Mouse (Mus musculus) hindbrain, postnatal 0 days (tissue): ENCODE results near the gene Cracr2b. TPM values are rescaled to one million over a fixed set of nuclear protein-coding genes. Genes with fewer than 3 reads are reported as not detected.

Experiments used
- ATAC-seq: fragments of 200-750 bp; cut with Nextera tagmentation; 2 replicates; pipeline ENCODE4 v1.8.0; 2017; ENCODE audit warnings: mild to moderate bottlenecking, moderate TSS enrichment, moderate library complexity
- DNase-seq: peaks from one replicate; pipeline ENCODE4 v3.0.0-alpha.2; 2015; ENCODE audit warnings: low spot score
- H3K27ac ChIP-seq: fragments of 300-500 bp; sonication (generic); 2 replicates; pipeline ENCODE4 v1.5.1; 2014; ENCODE audit warnings: mild to moderate bottlenecking
- H3K27me3 ChIP-seq: fragments of 300-500 bp; sonication (generic); 2 replicates; pipeline ENCODE4 v1.6.1; 2014; ENCODE audit warnings: low read length, mixed read lengths; ENCODE audit not compliant: insufficient read depth
- H3K36me3 ChIP-seq: fragments of 300-500 bp; sonication (generic); 2 replicates; pipeline ENCODE4 v1.6.1; 2014; ENCODE audit warnings: low read length, mixed read lengths; ENCODE audit not compliant: insufficient read depth
- H3K4me1 ChIP-seq: fragments of 300-500 bp; sonication (generic); 2 replicates; pipeline ENCODE4 v1.6.1; 2014; ENCODE audit warnings: antibody characterized with exemption, low read length, mixed read lengths; ENCODE audit not compliant: insufficient read depth
- H3K4me2 ChIP-seq: fragments of 300-500 bp; sonication (generic); 2 replicates; pipeline ENCODE4 v1.6.1; 2014; ENCODE audit warnings: low read depth, mild to moderate bottlenecking, low read length, moderate library complexity, mixed read lengths
- H3K4me3 ChIP-seq: fragments of 300-500 bp; sonication (generic); 2 replicates; pipeline ENCODE4 v1.5.1; 2014; ENCODE audit warnings: low read length
- H3K9ac ChIP-seq: fragments of 300-500 bp; sonication (generic); replicated peaks from 2 replicates; pipeline ENCODE4 v1.6.1; 2014; ENCODE audit warnings: mild to moderate bottlenecking, low read length, moderate library complexity, mixed read lengths
- H3K9me3 ChIP-seq: fragments of 300-500 bp; sonication (generic); 2 replicates; pipeline ENCODE4 v1.6.1; 2016; ENCODE audit warnings: low read length, mixed read lengths
- CTCF ChIP-seq: IDR thresholded peaks from 2 replicates; pipeline ENCODE4 v1.5.1; 2016; ENCODE audit warnings: antibody characterized with exemption, control low read depth, low read depth
- WGBS: fragments of 180-500 bp; shearing (Covaris S2); extraction: QIAGEN DNeasy Blood & Tissue Kit; methylation state at CpG from one replicate; pipeline ENCODE4 v1.1.7; 2014; 5-methylcytosine and 5-hydroxymethylcytosine counted together
- polyA plus RNA-seq: library from polyadenylated mRNA; unstranded; fragments of >200 nt; fragmentation: Nextera tagmentation; extraction: Ambion mirVana; gene quantifications from 2 replicates; pipeline ENCODE4 v1.2.1, GENCODE M21; 2015
- total RNA-seq: library from RNA; depleted of rRNA; stranded (reverse); fragments of >200 nt; gene quantifications from 2 replicates; pipeline ENCODE4 v1.2.3, GENCODE M21; 2014

Gene Cracr2b
- total and polyA plus RNA-seq, 2 experiments from 2014 or later: 5.0 to 9.1 TPM

GRCm38 (mm10) chr7:141468164-141468521, 7.2 kb downstream of the Cracr2b start:
- DNase-seq: no peak
- ATAC-seq: no peak
- no peaks in the 10 kb centered on the region for H3K9me3 ChIP-seq
- no peak for TF ChIP-seq CTCF
- H3K4me2 ChIP-seq: peak overlapping the region; percentile 74
- H3K4me1 ChIP-seq: peaks cover 20% of the 10 kb centered on the region; the same call in 1 of the 2 replicates
- peak overlapping the region; percentile 55 for H3K4me3 ChIP-seq
- peaks cover 18% of the 10 kb centered on the region for H3K27me3 ChIP-seq
- peaks cover 12% of the 10 kb centered on the region for H3K36me3 ChIP-seq
- 22% methylated on average over 5 of the region's 5 CpGs for WGBS
- peak overlapping the region; percentile 69 for H3K9ac ChIP-seq
- peak overlapping the region; percentile 86 for H3K27ac ChIP-seq

GRCm38 (mm10) chr7:141468522-141469211, 7.8 kb downstream of the Cracr2b start:
- DNase-seq (peak; percentile 81), ATAC-seq (peak; percentile 73)
- Histone ChIP-seq H3K4me3 (peak overlapping the region; percentile 55), H3K4me1 (peaks cover 23% of the 10 kb centered on the region), H3K27ac (peak overlapping the region; percentile 86), H3K9me3 (no peaks in the 10 kb centered on the region), H3K4me2 (peak overlapping the region; percentile 74), H3K9ac (peak overlapping the region; percentile 69), H3K27me3 (peaks cover 13% of the 10 kb centered on the region), H3K36me3 (peaks cover 12% of the 10 kb centered on the region)
- WGBS: 11% methylated on average over 8 of the region's 8 CpGs
- peak; percentile 66 for TF ChIP-seq CTCF

DNA sequence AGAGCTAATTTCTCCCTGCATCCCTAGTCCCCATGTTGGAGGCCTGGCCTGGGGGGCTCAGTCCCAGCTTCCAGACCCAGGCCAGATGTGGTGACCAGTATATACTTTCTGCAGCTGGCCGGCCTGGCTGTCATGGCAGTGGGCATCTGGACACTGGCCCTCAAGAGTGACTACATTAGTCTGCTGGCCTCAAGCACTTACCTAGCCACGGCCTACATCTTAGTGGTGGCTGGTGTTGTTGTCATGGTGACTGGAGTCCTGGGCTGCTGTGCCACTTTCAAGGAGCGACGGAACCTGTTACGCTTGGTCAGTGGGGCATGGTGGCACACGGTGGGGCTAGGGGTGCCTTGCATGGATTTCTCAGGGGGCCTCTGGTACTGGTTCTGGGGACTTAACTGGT, 8.5 kb downstream of the Cracr2b start:
- TF ChIP-seq CTCF: no peak
- Histone ChIP-seq H3K4me3 (peak overlapping the region; percentile 15), H3K9me3 (no peaks in the 10 kb centered on the region), H3K36me3 (peaks cover 12% of the 10 kb centered on the region), H3K4me1 (peaks cover 30% of the 10 kb centered on the region), H3K27ac (peak overlapping the region; percentile 86; the same call in 1 of the 2 replicates), H3K9ac (peak overlapping the region; percentile 69; the same call in 1 of the 2 replicates), H3K27me3 (0 out of 2 replicates have a peak, but pooled peaks cover 8% of the 10 kb centered on the region), H3K4me2 (peak overlapping the region; percentile 74)
- WGBS: 55% methylated on average over 6 of the region's 6 CpGs
- ATAC-seq: no peak
- DNase-seq: no peak

- Histone ChIP-seq H3K4me3 (no peak overlapping the region), H3K9ac (no peak overlapping the region)
- TF ChIP-seq CTCF: no peak
These were observed 9.2 kb downstream of the Cracr2b start for GRCm38 (mm10) chr7:141469901-141470636.

DNA sequence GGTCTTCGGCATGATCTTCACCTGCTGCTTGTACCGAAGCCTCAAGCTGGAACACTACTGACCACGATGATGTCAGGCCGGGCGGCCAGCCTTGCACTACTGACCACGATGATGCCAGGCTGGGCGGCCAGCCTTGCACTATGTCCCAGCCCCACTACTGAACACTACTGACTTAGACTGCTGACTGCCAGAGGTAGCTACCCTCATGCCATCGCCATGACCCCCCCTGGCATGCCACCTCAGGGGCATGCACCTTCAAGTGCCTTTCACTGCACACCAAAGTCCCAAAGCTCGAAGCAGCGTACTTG, 9.7 kb downstream of the Cracr2b start:
- Histone ChIP-seq H3K27ac (no peak overlapping the region), H3K36me3 (peaks cover 12% of the 10 kb centered on the region), H3K4me2 (no peak overlapping the region), H3K9me3 (no peaks in the 10 kb centered on the region), H3K4me3 (no peak overlapping the region), H3K27me3 (0 out of 2 replicates have a peak, but pooled peaks cover 1% of the 10 kb centered on the region), H3K9ac (no peak overlapping the region), H3K4me1 (peaks cover 30% of the 10 kb centered on the region)
- no peak for TF ChIP-seq CTCF
- no peak for ATAC-seq
- no peak for DNase-seq
- 89% methylated on average over 10 of the region's 10 CpGs for WGBS

More at GRCm38 (mm10) chr7:141469901-141470636, 9.2 kb downstream of the Cracr2b start:
- 0 out of 2 replicates have a peak, but pooled peaks cover 6% of the 10 kb centered on the region for H3K27me3 ChIP-seq
- no peak for DNase-seq
- H3K4me1 ChIP-seq: peaks cover 30% of the 10 kb centered on the region
- H3K36me3 ChIP-seq: peaks cover 12% of the 10 kb centered on the region
- H3K27ac ChIP-seq: no peak overlapping the region
- ATAC-seq: no peak
- H3K9me3 ChIP-seq: no peaks in the 10 kb centered on the region
- WGBS: 88% methylated on average over 18 of the region's 18 CpGs
- peak overlapping the region; percentile 74; the same call in 1 of the 2 replicates for H3K4me2 ChIP-seq

GRCm38 (mm10) chr7:141471236-141471635, 10.3 kb downstream of the Cracr2b start:
- H3K9ac ChIP-seq: no peak overlapping the region
- peaks cover 12% of the 10 kb centered on the region for H3K36me3 ChIP-seq
- H3K27ac ChIP-seq: no peak overlapping the region
- no peaks in the 10 kb centered on the region for H3K27me3 ChIP-seq
- H3K4me3 ChIP-seq: no peak overlapping the region
- no peak overlapping the region for H3K4me2 ChIP-seq
- peaks cover 34% of the 10 kb centered on the region for H3K4me1 ChIP-seq
- WGBS: 83% methylated on average over 1 of the region's 1 CpGs
- TF ChIP-seq CTCF: no peak
- no peak for DNase-seq
- H3K9me3 ChIP-seq: no peaks in the 10 kb centered on the region
- no peak for ATAC-seq
